Mouse (Mus musculus) lung, adult 2 months (tissue): ENCODE results near the gene Majin.

Source experiments
- CTCF ChIP-seq: fragments of 200-500 bp; IDR thresholded peaks from 2 replicates; pipeline ENCODE4 v1.5.1; 2011; ENCODE audit warnings: mild to moderate bottlenecking, low read length, control low read depth; ENCODE audit not compliant: insufficient read depth
- POLR2A ChIP-seq: fragments of 200-500 bp; IDR thresholded peaks from 2 replicates; pipeline ENCODE4 v1.6.1; 2011; ENCODE audit warnings: low read depth, mild to moderate bottlenecking, control low read depth, low read length, borderline replicate concordance; ENCODE audit errors: extremely low read depth

GRCm38 (mm10) chr19:6140374-6140677 lies 43.9 kb upstream of the Majin start:
- no peak for TF ChIP-seq POLR2A
- TF ChIP-seq CTCF = no peak
